Mouse (Mus musculus) megakaryocyte-erythroid progenitor cell, adult 5 weeks (primary cell): ENCODE results near the gene Ankrd12. TPM values are rescaled to one million over a fixed set of nuclear protein-coding genes. Genes with fewer than 3 reads are reported as not detected.

Experiments used
- polyA plus RNA-seq: library from polyadenylated mRNA; stranded (reverse); fragments of >175 nt; gene quantifications from 2 replicates; pipeline ENCODE4 v1.2.3, GENCODE M21; 2012

Ankrd12 gene
- polyA plus RNA-seq = 6.8 and 11.1 TPM in 2 replicates

DNA sequence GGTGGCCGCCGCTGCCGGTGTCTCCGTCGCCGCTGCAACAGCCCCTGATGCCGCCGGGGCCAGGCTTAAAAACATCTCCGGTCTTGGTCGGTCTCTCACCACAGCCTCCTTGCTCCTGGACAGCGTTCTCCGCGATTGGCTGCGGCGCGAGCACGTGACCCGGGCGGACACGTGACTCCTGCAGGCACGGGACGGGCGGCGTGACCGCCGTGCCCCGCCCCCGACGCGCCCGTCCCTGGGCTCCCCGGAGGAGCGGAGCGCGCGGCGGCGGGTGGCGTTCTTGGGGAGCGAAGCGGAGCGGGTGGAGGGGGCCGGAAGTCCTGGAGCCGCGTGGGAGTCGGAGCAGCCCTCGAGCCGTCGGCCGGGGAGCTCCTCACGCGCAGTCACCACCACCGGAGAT is at the start of gene Ankrd12:
Gene Ankrd12, minus strand, starts transcription at position 156 of the 400 bp plus-strand sequence.

DNA sequence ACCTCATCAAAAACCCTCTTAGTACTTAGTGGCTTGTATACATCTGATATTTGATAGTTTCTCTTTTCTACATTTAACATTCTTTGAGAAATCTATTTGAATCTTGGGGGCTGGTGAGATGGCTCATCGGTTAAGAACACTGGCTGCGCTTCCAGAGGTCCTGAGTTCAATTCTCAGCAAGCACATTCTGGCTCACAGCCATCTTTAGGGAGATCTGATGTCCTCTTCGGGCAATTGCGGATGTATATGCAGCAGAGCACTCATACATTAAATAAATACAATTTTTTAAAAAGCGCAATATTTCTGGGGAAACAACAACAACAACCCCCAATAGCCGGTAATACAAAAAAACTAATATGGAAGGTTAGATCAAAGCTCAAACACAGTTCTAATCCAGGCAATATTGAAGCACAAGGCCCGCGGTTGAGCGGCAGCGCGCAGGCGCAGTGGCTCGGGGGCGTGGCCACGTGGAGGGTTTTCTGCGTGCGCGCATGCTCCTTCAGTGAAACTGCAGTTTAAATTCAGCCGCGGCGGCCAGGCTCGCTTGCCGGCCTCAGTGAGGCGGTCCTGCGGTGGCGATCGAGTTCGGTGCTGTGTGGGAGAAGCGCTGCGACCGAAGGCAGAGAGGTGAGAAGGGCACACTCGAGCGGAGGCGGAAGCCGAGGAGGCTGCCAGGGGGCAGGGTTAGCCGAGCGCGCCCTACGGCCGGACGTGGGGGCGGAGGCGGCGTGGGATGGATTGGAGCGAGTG is 46.4 kb upstream of the Ankrd12 start, which contains the start of gene Ddx11:
Gene Ddx11, plus strand, starts transcription at position 455 of the 750 bp plus-strand sequence.

GRCm38 (mm10) chr17:66111402-66111959 is 34.6 kb upstream of the Ankrd12 start, which contains the start of gene Washc1:
Gene Washc1, plus strand, starts transcription at chr17:66111545.

GRCm38 (mm10) chr17:66101380-66102330 is 24.8 kb upstream of the Ankrd12 start, which contains the start of gene Ndufv2:
Gene Ndufv2, minus strand, starts transcription at chr17:66101559.

GRCm38 (mm10) chr17:65950622-65951404 is 126.1 kb downstream of the Ankrd12 start, which contains the start of gene Twsg1:
Gene Twsg1, minus strand, starts transcription at chr17:65951226.

Other genes with a start within 250 kb of the Ankrd12 start
- gene Ralbp1, start 191.3 kb downstream of the Ankrd12 start, polyA plus RNA-seq = 99.9 and 135 TPM in 2 replicates
- 13.1 and 16.4 TPM in 2 replicates for gene Twsg1, start 125.9 kb downstream of the Ankrd12 start, polyA plus RNA-seq
- gene Ndufv2, start 24.5 kb upstream of the Ankrd12 start, polyA plus RNA-seq = 97.0 and 97.6 TPM in 2 replicates
- gene Washc1, start 34.5 kb upstream of the Ankrd12 start, polyA plus RNA-seq = 64.9 and 83.5 TPM in 2 replicates
- gene Ddx11, start 46.4 kb upstream of the Ankrd12 start, polyA plus RNA-seq = 12.6 and 13.2 TPM in 2 replicates